Mouse (Mus musculus) kidney, postnatal 10 days (tissue): Measurements from ENCODE around the gene Nip7.
A peak's percentile ranks its signal among the peaks of the same experiment; 100 is the strongest.
"Not testable (repeated sequence)": the region's sequence is repeated elsewhere in the genome, so short reads cannot be mapped to it uniquely, and the experiment has no call there.

Experiments
- DNase-seq: peaks from one replicate; pipeline ENCODE4 v3.0.0; 2021; ENCODE audit warnings: mixed read lengths

The Nip7 gene

GRCm38 (mm10) chr8:107073706-107074105, 17.0 kb downstream of the Nip7 start:
- no peak for DNase-seq

- no peak for DNase-seq
These were observed 17.5 kb downstream of the Nip7 start for GRCm38 (mm10) chr8:107074128-107074527.

DNA sequence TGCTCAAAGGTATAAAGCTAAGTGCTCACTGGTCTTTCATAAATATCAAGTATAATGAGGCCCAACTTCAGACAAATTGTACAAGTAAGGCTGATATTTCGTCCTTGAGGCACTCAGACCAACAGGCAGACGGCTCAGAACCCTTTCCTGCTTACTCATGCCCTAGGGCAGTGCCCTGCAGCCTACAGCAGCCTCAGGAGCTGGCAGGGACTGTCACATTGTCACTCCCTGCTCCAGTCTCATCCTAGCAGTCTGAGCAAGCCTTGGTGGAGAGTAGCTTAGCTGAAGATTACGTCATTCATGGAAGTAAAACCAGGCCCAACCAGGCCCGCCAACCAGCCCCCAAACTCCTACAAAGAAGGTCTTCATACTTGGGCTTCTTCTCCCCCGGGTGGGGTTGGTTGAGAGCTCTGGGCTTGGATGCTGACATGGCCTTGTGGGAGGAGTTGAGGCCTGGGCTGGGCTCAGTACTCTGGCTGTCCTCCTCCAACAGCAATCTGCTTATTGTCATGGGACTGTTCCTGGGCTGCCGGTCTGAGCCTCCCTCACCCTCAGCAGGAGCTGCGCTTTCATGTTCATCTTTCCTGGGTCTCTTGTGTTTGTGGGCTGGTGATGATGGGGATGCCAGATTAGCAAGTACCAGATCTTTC, 19.7 kb downstream of the Nip7 start:
- DNase-seq, result no peak

DNA sequence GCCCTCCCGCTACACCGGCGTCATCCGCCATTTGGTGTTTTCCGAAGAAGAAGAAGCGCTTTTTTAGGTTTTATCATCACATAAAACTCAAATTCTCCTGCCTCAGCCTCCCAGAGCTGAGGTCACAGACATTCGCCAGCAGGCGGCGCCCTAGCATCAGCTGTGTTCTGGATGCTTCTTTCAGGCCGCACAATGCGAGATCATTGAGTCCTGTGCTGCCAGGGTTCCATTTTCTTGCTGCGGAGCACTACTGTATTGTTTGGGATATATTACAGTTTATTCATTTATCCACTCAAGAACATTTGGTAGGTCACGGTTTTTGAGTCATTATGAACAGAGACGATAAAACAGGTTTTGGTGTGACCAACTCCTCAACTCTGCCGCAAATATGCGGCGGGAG, 28.7 kb downstream of the Nip7 start:
- peak; percentile 27 for DNase-seq

- DNase-seq, result no peak
These were observed 29.3 kb downstream of the Nip7 start for GRCm38 (mm10) chr8:107086018-107086417.

- no peak for DNase-seq
These were observed 31.9 kb downstream of the Nip7 start for GRCm38 (mm10) chr8:107088526-107089063.

- DNase-seq, result no peak
These were observed 33.9 kb downstream of the Nip7 start for GRCm38 (mm10) chr8:107090531-107090930.

DNA sequence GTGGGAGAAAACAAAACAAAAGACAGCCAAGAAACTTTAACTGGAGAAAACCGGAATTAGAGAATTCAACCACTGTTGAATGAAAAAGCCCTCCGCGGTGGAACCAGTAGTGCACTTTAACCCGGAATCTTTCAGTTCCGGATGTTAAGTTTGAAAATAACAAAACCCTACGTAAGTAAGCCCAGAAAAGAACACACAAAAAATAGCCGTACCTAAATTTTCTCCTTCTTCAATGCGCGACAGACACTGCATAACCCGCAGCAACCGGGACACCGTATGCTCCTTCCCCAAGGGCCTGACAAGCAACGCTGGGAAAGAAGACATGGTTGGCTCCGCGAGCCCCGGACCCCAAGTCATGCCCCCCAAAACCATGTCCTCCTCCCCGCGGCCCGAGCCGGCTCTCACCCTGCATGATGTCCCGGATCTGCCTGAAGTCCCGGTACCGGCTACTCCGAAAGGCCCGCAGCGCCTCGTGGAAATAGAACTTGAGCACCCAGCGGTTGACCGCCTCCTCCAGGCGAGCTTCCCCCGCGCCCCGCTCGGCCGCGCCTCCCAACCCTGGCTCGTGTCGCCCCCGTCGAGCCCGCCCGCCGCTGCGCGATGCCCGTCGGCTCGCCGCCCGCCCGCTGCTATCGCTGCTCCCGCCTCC, 39.2 kb downstream of the Nip7 start:
- no peak for DNase-seq

- peak; percentile 96 for DNase-seq
These were observed 39.8 kb downstream of the Nip7 start, which contains the start of gene Terf2 for GRCm38 (mm10) chr8:107096366-107097036. TSS of gene Terf2 (minus strand) at chr8:107096547.

GRCm38 (mm10) chr8:107100635-107101034, 44.0 kb downstream of the Nip7 start:
- no peak for DNase-seq

DNA sequence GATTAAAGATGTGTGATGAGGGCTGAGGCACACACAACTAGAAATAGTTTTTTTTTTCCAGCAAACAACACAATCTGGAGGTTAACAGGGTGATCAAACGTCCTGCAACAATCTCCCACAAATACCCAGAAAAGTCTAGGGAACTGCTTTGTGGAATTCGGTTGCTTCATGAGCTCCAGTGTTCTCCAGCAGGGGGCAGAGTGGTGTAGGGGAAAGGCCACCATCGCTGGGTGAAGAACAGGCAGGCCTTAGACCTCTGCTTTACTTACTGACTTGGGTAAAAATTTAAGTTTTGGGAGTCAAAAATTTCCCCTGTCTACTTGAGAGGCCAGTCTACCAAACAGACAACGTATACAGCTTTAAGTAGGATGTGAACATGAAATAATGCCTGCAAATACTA, 47.9 kb downstream of the Nip7 start:
- peak; percentile 90 for DNase-seq

DNA sequence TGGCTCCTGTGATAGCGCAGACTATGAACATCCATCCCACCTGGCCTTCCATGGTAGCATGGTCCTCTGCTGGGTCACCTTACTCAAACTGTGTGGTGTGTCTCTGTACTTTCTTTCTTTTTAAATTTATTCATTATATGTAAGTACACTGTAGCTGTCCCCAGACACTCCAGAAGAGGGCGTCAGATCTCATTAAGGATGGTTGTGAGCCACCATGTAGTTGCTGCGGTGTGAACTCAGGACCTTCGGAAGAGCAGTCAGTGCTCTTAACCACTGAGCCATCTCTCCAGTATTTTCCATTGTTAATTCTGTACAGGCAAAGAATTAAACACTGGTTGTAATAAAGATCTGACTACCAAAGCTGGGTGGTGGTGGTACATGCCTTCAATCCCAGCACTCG, 51.4 kb downstream of the Nip7 start:
- DNase-seq, result not testable (repeated sequence)

DNA sequence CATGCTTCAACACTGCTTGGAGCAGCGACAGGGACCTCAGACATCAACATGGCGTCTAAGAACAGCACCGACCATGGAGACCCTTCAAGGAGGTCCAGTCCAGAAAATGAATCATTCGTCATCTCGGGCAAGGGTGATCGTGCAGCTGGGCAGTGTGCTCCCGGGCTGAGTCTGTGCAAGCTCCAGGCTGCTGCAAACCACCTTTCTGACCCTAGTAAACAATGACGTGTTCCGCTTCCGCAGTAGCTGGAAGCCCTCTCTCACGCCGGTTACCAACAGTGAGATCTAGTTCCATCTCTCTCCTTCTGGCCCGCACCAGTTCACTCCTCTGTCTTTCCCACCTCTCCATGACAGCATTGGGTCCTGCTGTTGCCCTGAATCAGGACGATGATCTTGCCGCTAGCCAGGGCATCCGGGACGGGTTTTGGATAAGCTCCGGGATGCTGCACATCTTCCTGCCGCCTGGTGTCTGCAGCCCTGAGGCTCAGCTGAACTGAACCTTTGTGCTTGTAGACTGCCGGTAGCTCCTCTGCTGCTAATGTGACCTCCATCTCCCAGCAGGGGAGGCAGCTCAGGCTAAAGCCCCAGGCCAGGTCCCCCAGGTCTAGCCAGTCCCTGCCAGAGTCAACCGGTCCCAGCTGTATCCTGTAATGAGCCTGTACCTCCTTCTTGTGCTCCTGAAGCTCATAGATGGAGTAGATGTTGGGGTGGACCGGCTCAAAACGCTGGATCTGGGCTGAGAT, 52.5 kb downstream of the Nip7 start:
- DNase-seq, result no peak

DNA sequence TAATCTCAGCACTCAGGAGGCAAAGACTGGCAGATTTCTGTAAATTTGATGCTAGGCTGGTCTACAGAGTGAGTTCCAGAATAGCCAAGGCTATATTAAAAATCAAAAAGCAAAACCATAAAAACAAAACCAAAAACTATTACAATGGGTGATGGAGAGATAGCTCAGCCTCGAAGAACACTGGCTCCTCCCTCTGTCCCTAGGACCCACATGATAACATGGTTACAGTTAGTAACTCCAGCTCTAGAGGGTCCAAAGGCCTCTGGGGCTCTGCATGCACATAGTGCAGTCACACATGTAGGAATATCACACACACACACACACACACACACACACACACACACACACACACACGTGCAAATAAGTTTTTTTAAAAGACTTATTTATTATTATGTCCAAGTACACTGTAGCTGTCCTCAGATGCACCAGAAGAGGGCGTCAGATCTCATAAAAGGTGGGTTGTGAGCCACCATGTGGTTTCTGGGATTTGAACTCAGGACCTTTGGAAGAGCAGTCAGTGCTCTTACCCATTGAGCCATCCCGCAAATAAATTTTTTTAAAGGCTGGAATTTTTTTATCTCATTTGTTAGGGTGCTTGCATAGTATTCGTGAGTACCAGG, 53.2 kb downstream of the Nip7 start:
- DNase-seq, result no peak
